Mouse (Mus musculus): ENCODE measurements at regions not wholly inside any gene's neighbourhood (a gene's known extent, or its start where the extent isn't known, plus 50 kb on each side); places are given as distances from the start of the nearest gene placed in this dataset.

- TF ChIP-seq CTCF (IDR thresholded peaks at IDR 0.05) (no peak), EP300 (IDR thresholded peaks at IDR 0.05; ENCODE audit: insufficient read depth, low read depth, low read length) (no peak)
These were observed 77.0 kb upstream of the Kcng1 start for GRCm38 (mm10) chr2:168358551-168358950.
